Mouse (Mus musculus) lung, postnatal 36 days (tissue): ENCODE measurements at regions not wholly inside any gene's neighbourhood (a gene's known extent, or its start where the extent isn't known, plus 50 kb on each side); places are given as distances from the start of the nearest gene placed in this dataset.

Experiments
- DNase-seq: peaks from one replicate; pipeline ENCODE4 v3.0.0; 2022; ENCODE audit warnings: mixed read lengths

GRCm38 (mm10) chr13:116795041-116795440 lies 230.3 kb downstream of the Parp8 start:
- no peak for DNase-seq

- no peak for DNase-seq
These were observed 243.7 kb downstream of the Parp8 start for GRCm38 (mm10) chr13:116781616-116782015.

GRCm38 (mm10) chr13:116765491-116765890 lies 259.8 kb downstream of the Parp8 start:
- DNase-seq: no peak

DNA sequence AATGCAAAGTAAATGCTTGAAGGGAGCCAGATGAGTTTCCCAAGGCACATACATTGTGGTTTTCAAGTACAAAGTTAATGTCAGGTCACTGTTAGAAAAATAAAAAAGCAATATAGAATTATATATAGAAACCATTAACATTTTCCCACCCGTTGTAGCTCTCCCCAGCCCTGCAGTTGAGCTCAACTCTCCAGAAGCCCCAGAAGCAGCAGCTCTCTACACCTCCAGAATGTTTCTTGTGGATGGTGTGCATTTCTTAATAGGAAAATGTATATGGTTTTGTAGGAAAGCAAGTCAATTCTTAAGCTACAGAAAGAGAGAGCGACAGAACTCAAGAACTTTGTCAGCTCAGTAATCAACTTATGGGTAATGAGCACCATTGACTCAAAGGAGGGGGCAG lies 265.4 kb downstream of the Parp8 start:
- DNase-seq: no peak

DNA sequence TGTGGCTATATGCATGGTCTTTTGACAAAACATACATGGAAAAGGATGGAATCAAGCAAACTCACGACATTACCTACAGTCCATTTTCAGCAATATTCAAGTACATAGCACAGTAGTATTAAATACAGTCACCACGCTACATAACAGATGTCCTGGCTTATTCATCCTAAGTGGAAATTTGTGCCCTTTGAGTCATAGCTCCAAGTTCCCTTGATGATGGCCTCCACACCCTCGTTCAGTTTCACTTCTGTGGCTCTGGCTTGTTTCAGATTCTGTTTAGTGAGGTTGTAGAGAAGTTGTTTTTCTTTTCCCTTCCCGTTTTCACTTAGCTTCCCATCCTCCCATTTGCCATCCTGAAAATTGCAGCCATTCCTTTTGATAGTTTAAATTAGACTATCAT lies 284.5 kb downstream of the Parp8 start:
- DNase-seq: no peak

- no peak for DNase-seq
These were observed 301.8 kb downstream of the Parp8 start for GRCm38 (mm10) chr13:116723361-116724153.

- peak; percentile 40 for DNase-seq
These were observed 310.5 kb downstream of the Parp8 start for GRCm38 (mm10) chr13:116714809-116715208.

- DNase-seq: peak; percentile 67
These were observed 313.3 kb downstream of the Parp8 start for GRCm38 (mm10) chr13:116711866-116712593.

DNA sequence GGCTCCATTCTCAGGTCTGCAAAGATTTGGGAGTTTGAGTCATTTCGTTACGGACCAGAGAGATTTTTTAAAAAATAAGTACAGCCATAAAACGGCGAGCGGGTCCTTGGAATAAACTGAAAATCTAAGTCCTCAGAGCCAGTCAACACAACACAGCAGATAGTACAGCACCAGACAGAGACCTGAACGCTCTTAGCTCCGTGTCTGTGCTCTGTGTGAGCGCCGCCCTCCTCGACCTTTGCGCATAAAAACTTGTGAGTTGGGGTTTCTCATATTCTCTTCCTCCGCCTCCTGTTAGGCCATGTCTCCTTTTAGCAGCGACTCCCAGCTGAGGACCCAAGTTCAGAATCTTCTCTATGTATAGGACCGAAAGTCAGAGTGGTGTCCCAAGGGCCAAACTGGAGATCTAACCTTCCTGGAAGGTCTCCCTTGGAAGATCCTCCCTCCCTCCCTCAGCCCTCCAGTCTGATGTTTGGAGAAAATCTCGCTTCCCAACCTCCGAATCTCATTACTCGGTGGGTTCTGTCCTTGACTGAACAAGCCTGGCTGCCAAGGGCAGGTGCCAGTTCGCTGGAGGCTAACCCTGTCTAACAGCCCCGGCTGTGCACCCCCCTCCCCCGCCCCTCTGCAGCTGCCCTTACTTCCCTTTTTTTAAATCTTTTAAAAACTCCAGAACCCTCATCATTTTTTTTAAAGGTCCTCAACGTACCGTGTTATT lies 314.0 kb downstream of the Parp8 start:
- DNase-seq: no peak

DNA sequence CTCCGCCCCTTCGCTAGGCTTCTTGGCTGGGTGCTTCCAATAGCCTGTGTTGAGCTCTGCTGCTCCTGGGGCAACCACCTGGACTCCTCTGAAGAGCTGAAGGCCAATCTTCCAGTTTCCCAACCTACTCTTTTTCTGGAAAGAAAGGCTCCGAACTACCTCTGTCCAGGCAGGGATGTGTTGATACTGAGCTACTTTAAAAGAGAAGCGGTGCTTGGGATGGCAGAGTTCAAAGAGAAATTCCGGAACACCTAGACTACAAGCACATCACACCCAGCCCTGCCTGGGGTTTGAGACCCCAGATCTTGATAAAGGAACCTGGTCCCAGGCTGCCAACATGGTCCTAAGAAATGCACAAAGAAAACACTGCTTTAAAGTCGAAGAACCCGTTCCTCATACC lies 315.7 kb downstream of the Parp8 start:
- no peak for DNase-seq

DNA sequence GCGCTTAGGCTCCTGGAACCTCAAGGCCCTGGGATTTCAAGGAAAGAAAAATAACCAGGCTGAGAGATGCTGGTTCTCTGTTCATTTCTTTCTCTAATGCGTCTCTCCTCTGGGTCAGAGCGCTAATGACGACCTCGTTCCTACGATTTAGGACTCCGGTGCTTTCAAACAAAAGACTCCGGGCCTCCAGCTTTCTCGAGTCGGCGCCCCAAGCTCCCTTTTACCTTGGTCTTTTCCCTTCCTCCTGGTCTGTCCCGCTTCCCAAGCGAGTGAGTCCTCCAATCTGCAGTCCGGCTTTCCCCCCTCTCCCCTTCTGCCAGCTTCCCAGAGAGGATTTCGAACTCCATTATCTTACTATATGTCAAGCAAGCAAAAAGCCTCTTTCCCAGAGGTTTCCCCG lies 316.5 kb downstream of the Parp8 start:
- DNase-seq: no peak

GRCm38 (mm10) chr13:116708456-116708780 lies 316.9 kb downstream of the Parp8 start:
- DNase-seq: no peak

DNA sequence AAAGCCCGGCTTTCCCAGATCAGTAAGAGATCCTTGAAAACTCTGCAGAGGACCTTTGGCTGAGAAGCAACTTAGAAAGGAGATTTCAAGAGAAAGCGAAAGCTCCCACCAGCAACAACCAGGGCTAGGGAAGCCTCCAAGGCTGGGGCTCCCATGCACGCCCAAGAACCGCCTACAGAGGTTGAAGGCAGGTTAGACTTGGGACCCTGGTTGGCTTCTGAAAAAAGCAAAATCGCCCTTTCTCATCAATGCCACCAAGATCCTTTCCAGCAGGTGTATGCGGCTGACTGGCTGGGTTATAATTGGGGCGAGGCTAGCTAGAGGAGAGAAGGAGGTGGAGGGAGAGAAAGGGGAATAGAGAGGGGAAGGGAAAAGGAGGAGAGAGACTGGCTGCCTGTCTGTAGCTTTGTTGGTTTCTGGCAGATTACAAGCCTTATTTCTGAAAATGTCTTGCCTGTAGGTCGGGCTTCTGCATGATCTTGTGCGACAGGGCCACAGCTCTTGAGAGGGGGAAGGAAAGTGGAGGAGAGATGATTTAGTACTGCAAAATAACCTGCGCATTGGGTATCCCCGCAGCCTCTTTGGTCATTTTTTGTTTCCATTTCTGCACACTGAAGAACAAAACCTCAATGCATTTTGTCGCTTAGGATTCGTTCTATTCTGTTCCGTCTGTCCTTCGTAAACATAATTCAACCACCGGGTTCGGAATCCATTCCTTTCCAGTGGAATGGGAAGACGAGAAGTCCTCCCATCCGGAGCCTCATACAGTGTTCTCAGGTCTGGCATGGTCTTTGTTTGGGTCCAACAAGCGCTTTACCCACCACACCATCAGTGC lies 317.5 kb downstream of the Parp8 start:
- no peak for DNase-seq

GRCm38 (mm10) chr13:116706401-116707330 lies 318.7 kb downstream of the Parp8 start:
- no peak for DNase-seq

- no peak for DNase-seq
These were observed 319.5 kb downstream of the Parp8 start for GRCm38 (mm10) chr13:116705611-116706386.

DNA sequence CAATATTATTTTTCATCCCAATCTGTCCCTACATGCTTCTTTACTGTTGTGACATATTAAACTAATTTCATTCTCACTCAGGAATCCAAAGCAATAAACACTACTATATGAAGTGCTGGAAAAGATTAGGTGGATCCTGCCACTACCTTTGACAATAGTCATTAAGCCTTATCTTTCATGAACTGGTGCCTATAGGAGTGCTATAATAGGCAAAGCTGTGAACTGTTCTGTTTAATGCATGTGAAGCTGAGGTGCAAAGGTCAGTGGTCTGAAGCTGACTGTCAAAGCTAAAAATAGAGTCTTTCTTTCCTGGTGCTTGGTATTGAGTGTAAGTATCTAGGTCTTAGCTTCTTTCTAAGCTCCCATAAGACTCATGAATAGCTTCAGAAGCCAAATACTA lies 336.6 kb downstream of the Parp8 start:
- DNase-seq: no peak
